Mouse (Mus musculus): ENCODE data around the gene Elmo1. TPM values are rescaled to one million over a fixed set of nuclear protein-coding genes. Genes with fewer than 3 reads are reported as not detected.

Elmo1 gene
- polyA plus RNA-seq, 1 experiment from 2014 or later, result 38.3 TPM

GRCm38 (mm10) chr13:20063331-20063730 lies 27.1 kb upstream of the Elmo1 start:
- Histone ChIP-seq H3K4me1 (no peaks in the 10 kb centered on the region), H3K27me3 (replicated peaks) (no peaks in the 10 kb centered on the region), H3K4me3 (no peak overlapping the region), H3K27ac (no peak overlapping the region), H3K9me3 (no peaks in the 10 kb centered on the region), H3K9ac (no peak overlapping the region), H3K4me2 (no peak overlapping the region), H3K36me3 (replicated peaks) (no peaks in the 10 kb centered on the region)
- 81% methylated on average over 5 of the region's 5 CpGs for WGBS
- no peak for ATAC-seq (replicated peaks)

DNA sequence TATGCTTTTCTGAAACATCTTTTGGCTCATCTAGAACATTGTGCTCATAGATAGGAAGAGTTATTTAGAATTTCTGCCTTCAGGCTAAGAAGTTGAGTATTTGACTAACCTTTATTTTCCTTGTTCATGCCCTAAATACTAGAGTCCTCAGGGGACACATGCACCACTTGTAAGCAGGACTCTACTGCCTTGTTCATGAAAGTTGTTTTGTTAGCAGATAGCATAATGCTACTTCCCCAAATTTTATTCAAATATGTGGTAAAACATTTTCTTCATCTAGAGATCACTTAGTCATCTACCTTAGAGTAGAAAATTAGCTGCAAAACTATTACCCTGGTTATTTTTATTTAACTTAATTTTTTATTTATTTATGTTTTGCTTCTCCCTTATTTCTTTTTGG lies 18.4 kb upstream of the Elmo1 start:
- H3K4me1 ChIP-seq, result no peaks in the 10 kb centered on the region
- no peaks in the 10 kb centered on the region for H3K27me3 ChIP-seq (replicated peaks)
- H3K4me3 ChIP-seq, result no peak overlapping the region
- no peak for ATAC-seq (replicated peaks)
- H3K36me3 ChIP-seq (replicated peaks), result no peaks in the 10 kb centered on the region
- no peaks in the 10 kb centered on the region for H3K9me3 ChIP-seq
- H3K27ac ChIP-seq, result no peak overlapping the region
- no peak overlapping the region for H3K9ac ChIP-seq
- H3K4me2 ChIP-seq, result no peak overlapping the region

DNA sequence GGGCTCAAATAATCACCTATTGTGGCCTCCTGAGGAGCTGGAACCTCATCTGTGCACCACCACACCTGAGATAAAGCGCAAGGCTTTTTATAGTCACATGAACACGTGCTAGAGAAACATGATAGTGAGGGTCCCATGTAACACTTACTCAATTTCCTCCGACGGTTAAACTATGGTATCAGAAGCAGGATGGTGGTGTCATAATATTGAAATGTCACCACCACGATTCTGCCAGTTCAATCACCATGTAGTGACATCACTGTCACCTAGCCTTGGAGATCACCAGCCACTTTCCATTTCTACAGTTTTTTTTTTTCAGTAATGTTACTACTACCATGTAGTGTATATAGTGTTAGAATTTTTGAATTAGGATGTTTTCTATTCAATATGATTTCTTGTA lies 17.4 kb upstream of the Elmo1 start:
- H3K27me3 ChIP-seq (replicated peaks), result no peaks in the 10 kb centered on the region
- H3K4me1 ChIP-seq, result no peaks in the 10 kb centered on the region
- ATAC-seq (replicated peaks), result no peak
- no peak overlapping the region for H3K9ac ChIP-seq
- WGBS, result 89% methylated on average over 5 of the region's 5 CpGs
- no peak overlapping the region for H3K4me3 ChIP-seq
- H3K27ac ChIP-seq, result no peak overlapping the region
- H3K36me3 ChIP-seq (replicated peaks), result no peaks in the 10 kb centered on the region
- H3K9me3 ChIP-seq, result no peaks in the 10 kb centered on the region
- H3K4me2 ChIP-seq, result no peak overlapping the region

GRCm38 (mm10) chr13:20076521-20076920 lies 13.9 kb upstream of the Elmo1 start:
- no peaks in the 10 kb centered on the region for H3K36me3 ChIP-seq (replicated peaks)
- H3K4me3 ChIP-seq, result no peak overlapping the region
- H3K27ac ChIP-seq, result no peak overlapping the region
- no peak overlapping the region for H3K9ac ChIP-seq
- no peak for ATAC-seq (replicated peaks)
- H3K9me3 ChIP-seq, result no peaks in the 10 kb centered on the region
- 89% methylated on average over 1 of the region's 1 CpGs for WGBS
- H3K4me2 ChIP-seq, result no peak overlapping the region
- H3K27me3 ChIP-seq (replicated peaks), result no peaks in the 10 kb centered on the region
- H3K4me1 ChIP-seq, result no peaks in the 10 kb centered on the region

- 97% methylated on average over 3 of the region's 3 CpGs for WGBS
- Histone ChIP-seq H3K27ac (no peak overlapping the region), H3K27me3 (replicated peaks) (no peaks in the 10 kb centered on the region), H3K4me2 (no peak overlapping the region), H3K36me3 (replicated peaks) (no peaks in the 10 kb centered on the region), H3K9ac (no peak overlapping the region), H3K4me3 (no peak overlapping the region), H3K4me1 (no peaks in the 10 kb centered on the region), H3K9me3 (no peaks in the 10 kb centered on the region)
- no peak for ATAC-seq (replicated peaks)
Observed at GRCm38 (mm10) chr13:20077237-20077636, 13.2 kb upstream of the Elmo1 start.

GRCm38 (mm10) chr13:20090711-20091603 lies 561 bp downstream of the Elmo1 start:
- no peaks in the 10 kb centered on the region for H3K9me3 ChIP-seq
- no peaks in the 10 kb centered on the region for H3K36me3 ChIP-seq (replicated peaks)
- peaks cover 13% of the 10 kb centered on the region for H3K4me1 ChIP-seq
- WGBS, result under 1% methylated on average over 92 of the region's 93 CpGs
- H3K27ac ChIP-seq, result peak overlapping the region; percentile 74
- ATAC-seq (replicated peaks), result peak; percentile 87
- peak overlapping the region; percentile 73 for H3K4me3 ChIP-seq
- H3K9ac ChIP-seq, result peak overlapping the region; percentile 61
- H3K27me3 ChIP-seq (replicated peaks), result peaks cover 11% of the 10 kb centered on the region
- peak overlapping the region; percentile 97 for H3K4me2 ChIP-seq

GRCm38 (mm10) chr13:20091604-20091926 lies 1.2 kb downstream of the Elmo1 start:
- Histone ChIP-seq H3K4me3 (peak overlapping the region; percentile 73), H3K4me2 (peak overlapping the region; percentile 97), H3K9ac (peak overlapping the region; percentile 61), H3K9me3 (no peaks in the 10 kb centered on the region), H3K27ac (peak overlapping the region; percentile 74), H3K36me3 (replicated peaks) (no peaks in the 10 kb centered on the region), H3K4me1 (peaks cover 13% of the 10 kb centered on the region), H3K27me3 (replicated peaks) (peaks cover 11% of the 10 kb centered on the region)
- ATAC-seq (replicated peaks), result no peak; the same call in 1 of the 2 replicates
- under 1% methylated on average over 10 of the region's 10 CpGs for WGBS

GRCm38 (mm10) chr13:20092301-20092700 lies 1.9 kb downstream of the Elmo1 start:
- Histone ChIP-seq H3K4me2 (no peak overlapping the region), H3K27ac (no peak overlapping the region), H3K9me3 (no peaks in the 10 kb centered on the region), H3K27me3 (replicated peaks) (peaks cover 11% of the 10 kb centered on the region), H3K4me1 (peaks cover 13% of the 10 kb centered on the region), H3K4me3 (no peak overlapping the region), H3K36me3 (replicated peaks) (no peaks in the 10 kb centered on the region), H3K9ac (no peak overlapping the region)
- ATAC-seq (replicated peaks), result no peak
- 91% methylated on average over 3 of the region's 3 CpGs for WGBS

DNA sequence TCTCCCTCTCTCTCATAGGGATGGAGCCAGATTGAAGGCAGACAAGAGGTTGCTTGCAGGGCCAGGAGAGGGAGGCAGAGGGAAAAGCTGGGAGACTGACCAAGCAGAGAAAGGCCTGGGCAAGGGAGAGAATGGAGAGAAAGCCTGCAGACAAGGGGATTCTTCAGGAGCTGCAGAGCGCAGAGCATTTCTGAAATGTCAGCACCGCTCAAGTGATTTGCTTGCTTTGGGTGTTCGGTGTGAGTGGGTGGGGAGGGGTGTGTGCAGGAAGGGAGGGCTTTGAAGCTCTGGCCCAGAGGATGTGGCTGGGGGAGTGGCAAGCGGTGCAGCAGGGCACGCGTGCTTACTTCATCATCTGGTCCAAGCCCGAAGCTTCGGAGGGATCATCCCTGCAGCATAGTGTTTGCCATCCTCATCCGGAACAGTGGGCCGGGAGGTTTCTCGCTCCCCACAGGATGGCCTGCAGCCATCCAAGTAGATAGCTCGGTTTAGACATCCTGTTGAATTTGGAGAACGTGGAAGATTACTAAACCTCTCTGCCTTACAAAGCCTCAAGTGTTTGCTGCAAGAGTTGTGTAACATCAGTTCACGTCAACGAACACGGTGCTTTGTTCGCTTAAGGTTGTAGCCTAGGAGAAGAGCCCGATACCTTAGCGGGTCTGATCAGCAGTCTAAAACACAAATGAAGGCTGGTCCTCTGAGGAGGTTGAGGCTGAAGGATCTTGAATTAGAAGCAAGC lies 3.1 kb downstream of the Elmo1 start:
- H3K4me2 ChIP-seq, result no peak overlapping the region
- peaks cover 13% of the 10 kb centered on the region for H3K4me1 ChIP-seq
- no peak overlapping the region for H3K27ac ChIP-seq
- H3K9ac ChIP-seq, result no peak overlapping the region
- no peak for ATAC-seq (replicated peaks)
- H3K9me3 ChIP-seq, result no peaks in the 10 kb centered on the region
- no peak overlapping the region for H3K4me3 ChIP-seq
- H3K36me3 ChIP-seq (replicated peaks), result no peaks in the 10 kb centered on the region
- 71% methylated on average over 19 of the region's 19 CpGs for WGBS
- peaks cover 6% of the 10 kb centered on the region for H3K27me3 ChIP-seq (replicated peaks)

DNA sequence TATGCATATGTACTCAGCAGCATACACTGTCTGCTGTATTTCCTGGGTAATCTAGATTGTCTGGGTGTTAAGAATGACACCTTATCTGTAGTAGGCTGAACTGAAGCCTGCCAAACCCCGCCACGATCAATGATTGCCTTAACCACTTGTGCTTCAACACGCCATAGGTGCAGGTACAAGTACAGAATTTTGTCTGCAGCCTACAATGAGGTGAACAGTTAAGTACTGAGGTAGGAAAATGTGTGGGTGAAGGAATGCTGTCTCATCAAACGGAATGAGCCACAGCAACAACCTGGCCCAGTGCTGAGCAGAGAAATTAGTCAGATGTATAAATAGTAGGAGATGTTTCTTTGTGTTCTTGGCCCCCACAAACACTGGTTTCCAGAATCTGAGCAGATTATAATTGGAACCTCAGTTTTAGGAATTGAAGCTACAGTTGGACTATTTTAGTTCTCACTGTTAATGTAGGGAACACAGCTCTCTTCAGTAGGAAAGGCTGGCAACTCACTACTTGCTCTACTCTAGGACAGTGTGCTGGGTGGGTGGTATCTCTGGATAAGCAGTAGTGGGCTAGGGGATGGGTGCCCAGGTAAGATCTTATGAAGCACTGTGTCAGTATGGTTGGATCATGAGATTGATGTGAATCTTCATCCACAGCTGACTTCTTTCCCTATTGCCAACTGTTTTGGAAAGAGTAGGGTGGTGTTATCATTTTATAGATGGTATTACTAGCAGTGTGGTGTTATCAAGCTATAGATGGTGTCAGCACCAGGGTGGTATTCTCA lies 4.7 kb downstream of the Elmo1 start:
- H3K4me1 ChIP-seq, result peaks cover 6% of the 10 kb centered on the region
- no peak overlapping the region for H3K4me2 ChIP-seq
- H3K9ac ChIP-seq, result no peak overlapping the region
- H3K9me3 ChIP-seq, result no peaks in the 10 kb centered on the region
- H3K4me3 ChIP-seq, result no peak overlapping the region
- no peak overlapping the region for H3K27ac ChIP-seq
- 0 out of 2 replicates have a peak, but pooled peaks cover 4% of the 10 kb centered on the region for H3K27me3 ChIP-seq (replicated peaks)
- WGBS, result 98% methylated on average over 4 of the region's 4 CpGs
- no peak for ATAC-seq (replicated peaks)
- H3K36me3 ChIP-seq (replicated peaks), result no peaks in the 10 kb centered on the region

DNA sequence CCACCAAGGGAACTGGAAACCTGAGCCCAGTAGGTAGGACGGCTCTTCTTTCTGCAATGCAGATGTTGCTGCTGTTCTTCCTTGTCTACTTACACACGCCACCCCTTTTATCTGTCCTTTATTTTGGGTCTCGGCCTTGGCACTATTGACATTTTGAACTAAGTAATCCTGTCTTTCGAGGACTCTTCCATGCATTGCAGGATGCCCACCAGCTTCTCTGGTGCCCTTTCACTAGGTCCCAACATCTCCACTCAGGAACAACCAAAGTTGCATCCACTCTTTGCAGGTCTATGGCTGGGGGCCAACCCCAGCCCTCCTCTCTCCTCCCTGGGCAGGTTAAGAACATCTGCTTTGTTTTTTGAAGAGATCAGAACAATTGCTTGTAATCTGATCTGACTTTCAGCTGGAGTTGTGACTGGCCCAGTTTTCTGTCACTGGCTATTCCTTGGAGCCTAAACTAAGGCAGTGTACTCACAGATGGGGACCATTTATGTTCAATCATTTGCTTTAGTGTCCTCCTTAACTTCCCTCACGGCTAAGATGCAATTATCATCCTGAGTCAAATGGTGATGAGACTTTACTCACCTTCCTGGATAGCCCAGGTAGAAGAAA lies 6.7 kb downstream of the Elmo1 start:
- Histone ChIP-seq H3K9ac (no peak overlapping the region), H3K4me3 (no peak overlapping the region), H3K27ac (no peak overlapping the region), H3K4me2 (no peak overlapping the region), H3K9me3 (no peaks in the 10 kb centered on the region), H3K27me3 (replicated peaks) (0 out of 2 replicates have a peak, but pooled peaks cover 4% of the 10 kb centered on the region), H3K36me3 (replicated peaks) (no peaks in the 10 kb centered on the region), H3K4me1 (no peaks in the 10 kb centered on the region)
- ATAC-seq (replicated peaks), result no peak
- 56% methylated on average over 5 of the region's 5 CpGs for WGBS
